Mouse (Mus musculus) gastrocnemius, postnatal 4 days (tissue): Measurements from ENCODE around the gene Haghl. TPM values are rescaled to one million over a fixed set of nuclear protein-coding genes. Genes with fewer than 3 reads are reported as not detected.
A peak's percentile ranks its signal among the peaks of the same experiment; 100 is the strongest.
"Not testable (repeated sequence)": the region's sequence is repeated elsewhere in the genome, so short reads cannot be mapped to it uniquely, and the experiment has no call there.

Experiments used
- DNase-seq, 2 experiments: peaks; one replicate each; pipeline ENCODE4 v3.0.0; 2021 to 2022; ENCODE audit warnings: low spot score in 2 of 2, mixed read lengths in 2 of 2
- total RNA-seq, 2 experiments: library from RNA; stranded (reverse); gene quantifications; 2 replicates each; pipeline ENCODE4 v1.2.3; 2021

Gene Haghl
- total RNA-seq, 2 experiments from 2014 or later, result 31.3 to 32.5 TPM

DNA sequence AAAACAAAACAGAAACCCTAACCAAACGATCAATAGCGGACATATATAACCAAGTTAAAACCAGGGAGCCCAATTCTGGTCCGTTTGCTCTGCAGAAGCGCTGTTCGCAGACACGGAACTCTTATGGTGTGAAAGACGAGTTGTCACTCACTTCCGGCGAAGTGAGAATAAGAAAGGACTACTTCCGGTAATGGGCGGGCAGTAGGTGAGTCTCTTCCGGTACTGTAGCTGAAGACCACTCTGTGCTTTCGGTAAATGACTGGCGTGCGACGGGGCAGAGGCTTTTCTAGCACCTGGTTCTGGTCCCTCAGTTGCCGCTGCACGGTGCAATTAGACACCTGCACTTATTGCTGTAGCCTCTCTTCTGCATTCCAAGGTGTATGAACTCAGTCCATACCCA, 38.0 kb upstream of the Haghl start, which contains the start of gene Wdr24:
Gene Wdr24, plus strand, starts transcription at position 176 of the 400 bp plus-strand sequence.
- peak in 1 of 2 experiments; percentile 65 for DNase-seq

DNA sequence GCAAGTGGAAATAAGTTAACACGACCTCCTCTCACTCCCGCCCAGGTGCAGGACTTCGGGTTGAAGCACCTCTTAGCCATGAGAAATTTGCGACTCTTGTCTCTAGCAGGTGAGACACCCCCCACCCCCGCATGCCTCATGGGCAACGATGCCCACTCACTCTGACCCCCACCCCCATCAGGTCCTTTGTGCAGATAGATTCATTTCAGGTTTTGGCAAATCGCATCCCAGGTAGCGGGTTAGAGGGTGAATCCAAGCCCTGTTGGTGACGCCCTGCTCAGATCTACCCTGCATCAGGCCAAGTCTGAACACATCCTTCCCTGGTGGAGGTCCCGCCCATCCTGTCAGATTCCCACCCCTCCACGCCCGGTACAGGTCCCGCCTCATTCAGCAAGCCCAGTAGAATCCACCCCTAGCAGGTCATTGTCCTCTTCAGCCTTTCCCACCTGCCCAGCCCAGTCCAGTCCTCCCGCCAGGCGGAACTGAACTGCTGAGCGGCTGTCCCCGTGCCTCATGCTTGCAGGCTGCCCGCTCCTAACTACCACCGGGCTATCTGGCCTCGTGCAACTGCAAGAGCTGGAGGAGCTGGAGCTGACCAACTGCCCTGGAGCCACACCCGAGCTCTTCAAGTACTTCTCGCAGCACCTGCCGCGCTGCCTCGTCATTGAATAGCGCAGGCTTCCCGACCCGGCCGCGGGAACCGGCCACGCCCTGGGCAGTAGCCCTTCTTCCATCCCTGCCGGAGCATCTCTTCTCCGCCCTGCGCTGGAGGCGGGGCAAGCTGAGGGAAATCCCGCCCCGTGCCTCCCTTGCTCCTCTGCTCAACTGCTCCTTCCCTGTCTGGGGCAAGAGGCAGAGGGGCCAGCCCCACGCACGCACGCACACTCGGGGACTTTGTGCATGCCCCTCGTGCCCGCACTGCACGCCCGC, 33.6 kb upstream of the Haghl start:
- DNase-seq, result no peak

DNA sequence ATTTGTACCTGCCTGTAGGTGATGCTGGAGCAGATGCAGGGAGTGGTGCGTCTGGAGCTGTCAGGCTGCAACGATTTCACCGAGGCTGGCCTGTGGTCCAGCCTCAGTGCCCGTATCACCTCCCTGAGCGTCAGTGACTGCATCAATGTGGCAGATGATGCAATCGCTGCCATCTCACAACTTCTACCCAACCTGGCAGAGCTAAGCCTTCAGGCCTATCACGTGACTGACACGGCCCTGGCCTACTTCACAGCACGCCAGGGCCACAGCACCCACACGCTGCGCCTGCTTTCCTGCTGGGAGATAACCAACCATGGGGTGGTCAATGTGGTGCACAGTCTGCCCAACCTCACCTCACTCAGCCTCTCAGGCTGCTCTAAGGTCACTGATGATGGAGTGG, 32.2 kb upstream of the Haghl start:
- no peak for DNase-seq

DNA sequence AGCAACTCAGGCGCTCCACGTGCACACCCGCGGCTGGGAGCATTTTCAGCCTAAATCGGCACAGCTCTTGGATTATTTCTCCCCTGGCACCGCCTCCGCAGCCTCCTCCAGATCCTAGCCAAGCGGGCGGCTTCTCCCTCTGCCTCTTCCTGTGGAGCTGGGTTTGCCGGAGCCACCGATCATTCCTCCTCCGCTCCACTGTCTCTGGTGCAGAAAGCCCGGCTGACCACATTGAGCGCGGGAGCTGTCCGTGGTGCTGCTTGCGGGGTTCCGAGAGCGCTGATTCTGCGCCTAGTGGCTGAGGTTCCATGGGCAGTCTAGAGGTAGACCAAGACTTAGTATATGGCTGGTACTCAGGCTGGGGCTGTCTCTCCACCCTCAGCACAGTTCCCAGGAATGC, 28.0 kb upstream of the Haghl start:
- DNase-seq, result peak; percentile 81 to 90

DNA sequence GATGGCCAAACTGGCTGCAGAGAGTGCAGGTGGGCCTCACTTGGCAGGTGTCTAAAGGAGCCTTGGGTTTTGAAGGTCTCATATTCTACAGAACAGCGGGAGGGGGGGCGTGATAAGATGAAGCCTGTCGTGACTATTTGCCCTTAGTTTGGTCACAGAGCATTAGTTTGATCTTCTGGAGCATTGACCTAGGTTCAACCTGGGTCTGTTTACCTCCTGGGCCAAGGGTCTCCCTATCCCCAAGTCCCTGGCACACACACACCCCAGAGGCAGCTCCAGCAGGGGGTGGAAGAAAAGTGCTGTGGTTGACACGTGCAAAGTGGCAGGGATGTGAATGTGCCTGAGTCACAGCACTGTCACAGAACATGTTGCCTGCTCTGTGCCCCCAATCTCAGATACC, 25.4 kb upstream of the Haghl start:
- DNase-seq, result no peak

DNA sequence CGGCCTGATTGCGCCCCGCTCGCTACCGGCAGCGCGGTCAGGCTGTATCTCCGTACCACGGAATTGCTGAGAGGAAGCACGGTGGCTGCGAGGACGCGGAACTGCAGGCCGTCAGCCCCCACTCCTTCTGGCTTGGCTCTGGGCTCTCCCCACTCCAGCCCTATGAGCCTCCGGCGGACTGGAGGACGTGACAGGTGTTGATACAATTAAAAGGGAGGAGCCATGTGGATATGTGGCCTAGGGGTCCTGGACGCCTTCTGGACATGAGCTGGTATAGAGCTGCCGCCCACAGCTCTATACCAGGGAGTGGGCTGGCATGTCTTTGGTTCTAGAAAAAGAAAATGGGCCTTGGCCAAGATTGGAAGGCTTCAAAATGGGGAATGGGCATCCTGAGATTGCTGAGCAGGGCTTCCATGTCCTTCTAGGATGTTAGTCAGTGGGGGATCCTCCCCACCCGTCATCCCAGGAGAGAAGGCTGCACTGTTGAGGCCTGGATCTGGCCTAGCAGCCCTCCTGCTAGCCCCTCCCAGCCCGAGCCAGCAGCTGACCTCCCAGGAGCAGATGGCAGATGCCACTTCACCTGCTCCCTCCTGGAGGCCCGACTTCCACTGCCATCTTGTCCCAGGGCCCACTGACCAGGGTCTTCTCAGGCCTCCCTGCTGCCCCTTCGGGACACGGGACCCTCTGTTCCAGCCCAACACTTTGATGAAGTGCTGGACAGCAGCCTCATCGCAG, 24.3 kb upstream of the Haghl start:
- DNase-seq, result no peak

GRCm38 (mm10) chr17:25808789-25809605, 23.5 kb upstream of the Haghl start, which contains the start of gene Fbxl16:
Fbxl16 (plus strand) TSS chr17:25809085.
- peak in 1 of 2 experiments; percentile 58 for DNase-seq

DNA sequence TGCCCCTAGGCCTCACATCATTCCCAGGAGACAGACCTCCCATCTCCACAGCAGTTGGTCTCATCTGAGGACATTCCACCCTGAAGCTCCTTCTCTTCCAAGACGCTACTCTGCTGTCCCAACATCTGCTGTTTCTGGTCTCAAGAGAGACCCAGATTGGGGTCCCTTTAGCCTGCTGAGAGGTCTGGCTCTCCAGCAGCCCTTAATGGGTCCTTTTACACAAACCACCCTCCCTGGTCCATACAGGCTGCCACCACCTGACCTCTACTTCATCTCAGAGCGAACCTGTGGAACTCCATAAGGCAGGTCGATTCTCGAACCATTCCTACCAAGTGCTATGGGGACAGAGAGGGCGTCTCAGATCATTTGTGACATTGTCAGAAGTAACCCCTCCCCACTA, 22.6 kb upstream of the Haghl start:
- no peak for DNase-seq

DNA sequence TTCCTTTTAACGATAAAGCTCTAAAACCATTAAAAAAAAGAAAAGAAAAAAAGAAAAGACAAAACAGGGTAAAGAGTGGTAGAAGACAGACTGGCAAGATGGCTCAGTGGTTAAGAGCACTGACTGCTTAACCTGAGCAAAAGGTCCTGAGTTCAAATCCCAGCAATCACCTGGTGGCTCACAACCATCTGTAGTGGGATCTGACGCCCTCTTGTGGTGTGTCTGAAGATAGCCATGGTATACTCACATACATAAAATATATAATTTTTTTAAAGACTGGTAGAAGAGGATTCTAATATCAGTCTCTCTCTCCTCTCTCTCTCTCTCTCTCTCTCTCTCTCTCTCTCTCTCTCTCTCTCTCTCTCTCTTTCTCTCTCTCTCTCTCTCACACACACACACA, 22.0 kb upstream of the Haghl start:
- not testable (repeated sequence) for DNase-seq

GRCm38 (mm10) chr17:25806507-25806906, 21.0 kb upstream of the Haghl start:
- DNase-seq, result no peak

DNA sequence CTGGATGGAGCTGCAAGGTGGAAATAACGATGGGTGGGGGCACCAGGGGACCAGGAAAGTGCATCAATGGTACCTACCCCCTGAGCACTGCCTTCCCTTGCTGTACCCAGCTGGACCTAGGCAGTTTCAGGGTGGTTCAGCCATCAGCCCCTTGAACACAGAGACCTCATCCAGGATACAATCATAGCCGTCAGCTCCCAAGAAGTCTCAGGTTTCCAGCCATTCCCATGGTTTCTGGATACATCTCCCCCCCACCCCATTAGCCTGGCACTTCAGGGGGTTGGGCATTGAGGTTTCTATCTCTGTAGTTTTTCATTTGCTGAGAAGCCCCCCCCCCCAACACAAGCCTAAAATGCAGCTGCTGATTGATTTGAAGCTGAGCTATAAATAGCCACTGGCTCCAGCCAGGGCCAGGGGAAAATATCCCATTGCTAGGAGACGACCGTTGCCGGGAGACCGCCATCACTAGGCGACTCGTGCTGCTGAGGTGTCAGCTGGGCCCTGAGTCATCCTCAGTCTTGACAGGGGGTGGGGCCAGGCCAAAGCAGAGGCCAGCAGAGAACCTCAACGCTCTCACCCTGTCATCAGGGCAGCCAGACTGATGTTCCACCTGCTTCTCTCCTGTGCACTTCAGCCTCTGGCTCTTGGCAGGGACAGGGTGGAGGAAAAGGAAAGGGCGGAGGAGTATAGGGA, 17.5 kb upstream of the Haghl start:
- no peak for DNase-seq

GRCm38 (mm10) chr17:25801029-25801428, 15.6 kb upstream of the Haghl start:
- no peak for DNase-seq

DNA sequence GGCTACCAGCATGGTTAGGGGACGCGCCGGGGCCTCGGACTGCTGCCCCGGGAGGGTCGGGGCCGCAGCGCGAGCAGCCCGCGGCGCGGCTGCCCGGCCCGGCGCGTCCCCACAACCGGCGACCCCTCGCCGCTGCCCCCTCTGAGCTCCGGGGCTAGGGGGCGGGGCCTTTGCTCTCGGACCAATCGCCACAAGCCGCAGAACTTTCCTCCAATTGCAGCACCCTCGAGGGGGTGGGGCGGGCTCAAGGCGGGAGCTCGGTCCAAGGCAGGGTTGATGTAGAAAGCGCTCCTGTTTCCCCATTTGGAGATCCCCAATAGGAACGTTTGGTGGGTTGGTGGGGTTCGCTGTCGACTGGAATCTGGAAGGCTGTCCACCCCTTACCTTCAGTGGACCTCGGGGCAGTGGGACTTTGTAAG, 11.5 kb upstream of the Haghl start, which contains the start of gene Metrn:
Gene Metrn, minus strand, starts transcription at position 186 of the 419 bp plus-strand sequence.
- peak; percentile 84 to 90 for DNase-seq

GRCm38 (mm10) chr17:25796211-25796771, 10.8 kb upstream of the Haghl start:
- DNase-seq, result peak in 1 of 2 experiments; percentile 41

- DNase-seq, result no peak
Measured at GRCm38 (mm10) chr17:25795609-25796092, 10.2 kb upstream of the Haghl start, which contains the start of gene AC134908.4. AC134908.4 (minus strand) TSS chr17:25795659.

DNA sequence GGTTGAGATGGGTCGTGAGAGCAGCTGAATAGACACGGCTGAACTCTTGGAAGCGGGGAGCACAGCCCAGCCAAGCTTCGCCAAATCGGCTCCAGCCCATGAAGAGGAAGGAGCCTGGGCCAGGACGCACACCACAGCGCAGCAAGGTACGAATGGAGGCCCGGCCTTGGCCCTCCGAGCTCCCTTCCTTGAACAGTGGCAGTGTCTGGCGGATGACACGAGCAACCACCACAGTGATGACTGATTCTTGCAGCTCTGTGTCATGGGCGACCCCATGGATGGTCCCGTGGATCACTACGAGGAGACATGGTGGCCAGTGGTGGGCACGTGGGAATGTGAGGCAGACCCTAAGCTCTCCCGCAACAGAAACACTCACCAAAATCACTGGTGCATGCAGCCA, 9.5 kb upstream of the Haghl start:
- DNase-seq, result no peak

GRCm38 (mm10) chr17:25794197-25794596, 8.7 kb upstream of the Haghl start:
- DNase-seq, result no peak

DNA sequence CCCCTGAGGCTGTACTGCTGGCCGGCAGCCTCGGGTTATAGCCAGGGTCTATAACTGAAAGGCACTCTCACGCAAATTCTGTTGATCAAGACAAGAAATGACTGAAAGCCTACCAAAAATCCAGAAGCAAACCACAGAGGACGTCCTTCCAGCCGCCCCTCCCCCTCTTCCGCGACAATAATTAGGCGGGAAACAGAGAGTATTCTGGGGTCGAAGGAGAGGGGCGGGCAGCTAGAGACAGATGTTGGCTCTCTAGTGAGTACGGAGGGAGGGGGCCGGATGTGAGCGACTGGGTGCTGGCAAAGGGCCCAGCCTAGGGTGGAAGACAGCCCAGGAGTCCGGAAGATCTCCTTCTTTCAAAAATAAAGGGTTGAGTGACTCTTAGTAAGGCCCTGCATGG, 7.1 kb upstream of the Haghl start, which contains the start of gene Fam173a:
Gene Fam173a, minus strand, starts transcription at position 287 of the 400 bp plus-strand sequence.
- peak; percentile 68 to 83 for DNase-seq

- peak; percentile 64 to 85 for DNase-seq
Measured at GRCm38 (mm10) chr17:25791843-25792527, 6.5 kb upstream of the Haghl start.
